Mouse (Mus musculus) gastrocnemius, postnatal 14 days (tissue): ENCODE results near the gene Tmem269. TPM values are rescaled to one million over a fixed set of nuclear protein-coding genes. Genes with fewer than 3 reads are reported as not detected.

Experiments used
- total RNA-seq, 2 experiments: library from RNA; stranded (reverse); gene quantifications; 2 replicates each; pipeline ENCODE4 v1.2.3; 2021

Gene Tmem269
- total RNA-seq, 2 experiments from 2014 or later, result not detected

Other genes starting within 250 kb of the Tmem269 start
- gene Slc2a1, start 109.5 kb downstream of the Tmem269 start, total RNA-seq, result 1 to 10 TPM; 4.8 to 6.6 TPM
- gene Zfp691, start 44.0 kb downstream of the Tmem269 start, total RNA-seq, result 10 to 100 TPM in 1 of 2 experiments, 1 to 10 TPM in 1; 9.3 to 13.5 TPM
- under 1 TPM in 1 of 2 experiments, not detected in 1; 0.13 TPM for gene Ermap, start 28.2 kb downstream of the Tmem269 start, total RNA-seq
- gene Svbp, start 22.9 kb downstream of the Tmem269 start, total RNA-seq, result 10 to 100 TPM; 24.7 to 26.0 TPM
- gene AU022252, start 14.5 kb upstream of the Tmem269 start, total RNA-seq, result 10 to 100 TPM; 17.8 to 20.7 TPM
- gene P3h1, start 14.7 kb upstream of the Tmem269 start, total RNA-seq, result 10 to 100 TPM; 17.4 to 18.2 TPM
- gene Cldn19, start 37.2 kb upstream of the Tmem269 start, total RNA-seq, result 10 to 100 TPM in 1 of 2 experiments, 1 to 10 TPM in 1; 6.2 to 16.8 TPM
- 100 to 1,000 TPM; 494 to 519 TPM for gene Ybx1, start 76.4 kb upstream of the Tmem269 start, total RNA-seq
- 10 to 100 TPM in 1 of 2 experiments, 1 to 10 TPM in 1; 9.9 to 10.4 TPM for gene Ppih, start 102.3 kb upstream of the Tmem269 start, total RNA-seq
- gene Ccdc30, start 197.3 kb upstream of the Tmem269 start, total RNA-seq, result under 1 TPM in 1 of 2 experiments, not detected in 1; 0.33 TPM
- 1 to 10 TPM; 4.1 to 4.8 TPM for gene Ppcs, start 204.2 kb upstream of the Tmem269 start, total RNA-seq
- under 1 TPM in 1 of 2 experiments, not detected in 1; 0.20 TPM for gene Zmynd12, start 204.6 kb upstream of the Tmem269 start, total RNA-seq